Mouse (Mus musculus): ENCODE measurements around the gene Foxj3. TPM values are rescaled to one million over a fixed set of nuclear protein-coding genes. Genes with fewer than 3 reads are reported as not detected.

The Foxj3 gene
- total and polyA plus RNA-seq, 3 experiments = 13.4 to 33.9 (median 15.3) TPM

DNA sequence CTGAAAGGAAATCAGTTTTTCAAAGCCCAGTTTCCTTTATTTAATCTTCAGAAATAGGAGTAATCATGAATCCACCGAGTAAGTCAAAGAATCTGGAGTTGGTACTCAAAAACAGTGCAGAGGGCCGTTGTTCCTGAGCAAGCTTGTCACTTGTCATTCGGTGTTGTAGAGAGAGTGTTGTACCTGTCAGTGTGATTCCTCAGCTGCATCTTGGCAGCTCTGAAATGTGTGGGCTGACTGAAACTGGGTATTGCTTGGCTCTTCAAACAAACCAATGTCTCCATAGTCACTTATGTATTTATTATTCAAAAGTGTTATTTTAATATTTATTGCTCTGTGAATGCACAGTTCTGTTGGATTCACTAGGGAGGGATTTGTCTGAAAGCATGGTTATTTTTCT, 90.1 kb downstream of the Foxj3 start:
- no peaks in the 10 kb centered on the region for H3K9me3 ChIP-seq (replicated peaks; ENCODE audit: low read length)
- no peaks in the 10 kb centered on the region for H3K79me2 ChIP-seq (replicated peaks; ENCODE audit: control insufficient read depth, extremely low read depth, insufficient read depth, poor library complexity, severe bottlenecking)
- no peak overlapping the region for H3K27ac ChIP-seq (ENCODE audit: insufficient read depth, low read depth)
- peaks cover 2 to 14% of the 10 kb centered on the region in 2 experiments; a peak in 2 of 4 replicates for H3K4me1 ChIP-seq (ENCODE audit: control insufficient read depth in 1 of 2, insufficient read depth in 2 of 2)
- no peak for DNase-seq (ENCODE audit: extremely low read depth)
- no peaks in the 10 kb centered on the region for H3K27me3 ChIP-seq (replicated peaks)
- TF ChIP-seq HCFC1 (IDR thresholded peaks at IDR 0.05; ENCODE audit: low read depth, low read length) (no peak), POLR2A (IDR thresholded peaks at IDR 0.05; ENCODE audit: low read depth, low read length) (no peak), MXI1 (IDR thresholded peaks at IDR 0.05; ENCODE audit: low read depth, low read length) (no peak), ZMIZ1 (IDR thresholded peaks at IDR 0.05; ENCODE audit: low read depth, low read length) (no peak), ELF1 (IDR thresholded peaks at IDR 0.05; ENCODE audit: low read depth, low read length) (no peak), TCF12 (IDR thresholded peaks at IDR 0.05; ENCODE audit: low read depth, low read length) (no peak), USF1 (IDR thresholded peaks at IDR 0.05; ENCODE audit: low read depth, low read length) (no peak), RCOR1 (conservative IDR thresholded peaks at IDR 0.05; ENCODE audit: low read depth, low read length) (no peak), USF2 (conservative IDR thresholded peaks at IDR 0.05; ENCODE audit: low read depth, low read length) (no peak), MAFK (IDR thresholded peaks at IDR 0.05; ENCODE audit: insufficient replicate concordance, low read length) (no peak), CHD1 (IDR thresholded peaks at IDR 0.05; ENCODE audit: low read depth, low read length) (no peak), E2F4 (IDR thresholded peaks at IDR 0.05; ENCODE audit: insufficient replicate concordance, low read depth, low read length) (no peak), POLR2AphosphoS2 (IDR thresholded peaks at IDR 0.05; ENCODE audit: low read depth, low read length) (no peak), SIN3A (IDR thresholded peaks at IDR 0.05; ENCODE audit: low read length) (no peak), ZC3H11A (IDR thresholded peaks at IDR 0.05; ENCODE audit: low read depth, low read length) (no peak), EP300 (IDR thresholded peaks at IDR 0.05; ENCODE audit: low read length) (no peak), MAX (IDR thresholded peaks at IDR 0.05; ENCODE audit: low read length) (no peak), NELFE (IDR thresholded peaks at IDR 0.05; ENCODE audit: low read depth, low read length) (no peak)
- dilution Hi-C loops (cut with MboI; ENCODE audit: extremely low pct_ligation_motif_present, extremely low pct_unique_long_range_greater_than_20kb, low sequenced_read_pairs) = no loop called here
- H3K9ac ChIP-seq (ENCODE audit: insufficient read depth, low read depth) = no peak overlapping the region
- H3K4me3 ChIP-seq (replicated peaks in 1 of 3; ENCODE audit: low read depth in 2 of 3, low read length in 2 of 3, poor library complexity in 1 of 3) = no peak overlapping the region
- H3K4me2 ChIP-seq (ENCODE audit: insufficient read depth, low read depth, poor library complexity, severe bottlenecking) = no peak overlapping the region
- H3K36me3 ChIP-seq (replicated peaks in 1 of 2; ENCODE audit: control insufficient read depth in 1 of 2, insufficient read depth in 1 of 2, low read length in 1 of 2) = peaks cover 59 to 79% of the 10 kb centered on the region in 2 experiments
- in situ Hi-C loops (cut with MboI; ENCODE audit: low pct_ligation_motif_present, low pct_unique_long_range_greater_than_20kb, low sequenced_read_pairs) = no loop called here

GRCm38 (mm10) chr4:119627317-119627716, 90.5 kb downstream of the Foxj3 start:
- no peaks in the 10 kb centered on the region for H3K27me3 ChIP-seq (replicated peaks)
- no peaks in the 10 kb centered on the region for H3K79me2 ChIP-seq (replicated peaks; ENCODE audit: control insufficient read depth, extremely low read depth, insufficient read depth, poor library complexity, severe bottlenecking)
- dilution Hi-C loops (cut with MboI; ENCODE audit: extremely low pct_ligation_motif_present, extremely low pct_unique_long_range_greater_than_20kb, low sequenced_read_pairs) (no loop called here), in situ Hi-C loops (cut with MboI; ENCODE audit: low pct_ligation_motif_present, low pct_unique_long_range_greater_than_20kb, low sequenced_read_pairs) (no loop called here)
- no peaks in the 10 kb centered on the region for H3K9me3 ChIP-seq (replicated peaks; ENCODE audit: low read length)
- no peak overlapping the region for H3K4me2 ChIP-seq (ENCODE audit: insufficient read depth, low read depth, poor library complexity, severe bottlenecking)
- peaks cover 60 to 80% of the 10 kb centered on the region in 2 experiments for H3K36me3 ChIP-seq (replicated peaks in 1 of 2; ENCODE audit: control insufficient read depth in 1 of 2, insufficient read depth in 1 of 2, low read length in 1 of 2)
- no peak overlapping the region for H3K27ac ChIP-seq (ENCODE audit: insufficient read depth, low read depth)
- H3K9ac ChIP-seq (ENCODE audit: insufficient read depth, low read depth) = no peak overlapping the region
- TF ChIP-seq TBP (conservative IDR thresholded peaks at IDR 0.05; ENCODE audit: low read depth, low read length) (no peak), MAZ (IDR thresholded peaks at IDR 0.05; ENCODE audit: low read depth, low read length) (no peak), KAT2A (IDR thresholded peaks at IDR 0.05; ENCODE audit: insufficient replicate concordance, low read length) (no peak), CHD2 (IDR thresholded peaks at IDR 0.05; ENCODE audit: low read length) (no peak), MYC (IDR thresholded peaks at IDR 0.05; ENCODE audit: low read depth, low read length) (no peak)
- H3K4me3 ChIP-seq (replicated peaks in 1 of 3; ENCODE audit: low read depth in 2 of 3, low read length in 2 of 3, poor library complexity in 1 of 3) = no peak overlapping the region
- H3K4me1 ChIP-seq (ENCODE audit: control insufficient read depth in 1 of 2, insufficient read depth in 2 of 2) = peaks cover 2 to 14% of the 10 kb centered on the region in 2 experiments; a peak in 2 of 4 replicates
- no peak for DNase-seq (ENCODE audit: extremely low read depth)

Data from CH12.LX (cell line).